Mouse (Mus musculus) common myeloid progenitor, adult 5-6 weeks (primary cell): ENCODE measurements around the gene Bnip1. TPM values are rescaled to one million over a fixed set of nuclear protein-coding genes. Genes with fewer than 3 reads are reported as not detected.

Source experiments
- ATAC-seq: replicated peaks from 2 replicates; pipeline ENCODE4 v1.8.0; 2016; ENCODE audit warnings: low read depth, mild to moderate bottlenecking, moderate TSS enrichment, inconsistent platforms; ENCODE audit not compliant: poor library complexity, severe bottlenecking
- total RNA-seq: library from RNA; stranded (forward); fragments of 200-1000, 187-1606 nt; gene quantifications from 2 replicates; pipeline ENCODE4 v1.2.3, GENCODE M21; 2017

Bnip1 gene
- total RNA-seq: 68.1 and 68.4 TPM in 2 replicates

DNA sequence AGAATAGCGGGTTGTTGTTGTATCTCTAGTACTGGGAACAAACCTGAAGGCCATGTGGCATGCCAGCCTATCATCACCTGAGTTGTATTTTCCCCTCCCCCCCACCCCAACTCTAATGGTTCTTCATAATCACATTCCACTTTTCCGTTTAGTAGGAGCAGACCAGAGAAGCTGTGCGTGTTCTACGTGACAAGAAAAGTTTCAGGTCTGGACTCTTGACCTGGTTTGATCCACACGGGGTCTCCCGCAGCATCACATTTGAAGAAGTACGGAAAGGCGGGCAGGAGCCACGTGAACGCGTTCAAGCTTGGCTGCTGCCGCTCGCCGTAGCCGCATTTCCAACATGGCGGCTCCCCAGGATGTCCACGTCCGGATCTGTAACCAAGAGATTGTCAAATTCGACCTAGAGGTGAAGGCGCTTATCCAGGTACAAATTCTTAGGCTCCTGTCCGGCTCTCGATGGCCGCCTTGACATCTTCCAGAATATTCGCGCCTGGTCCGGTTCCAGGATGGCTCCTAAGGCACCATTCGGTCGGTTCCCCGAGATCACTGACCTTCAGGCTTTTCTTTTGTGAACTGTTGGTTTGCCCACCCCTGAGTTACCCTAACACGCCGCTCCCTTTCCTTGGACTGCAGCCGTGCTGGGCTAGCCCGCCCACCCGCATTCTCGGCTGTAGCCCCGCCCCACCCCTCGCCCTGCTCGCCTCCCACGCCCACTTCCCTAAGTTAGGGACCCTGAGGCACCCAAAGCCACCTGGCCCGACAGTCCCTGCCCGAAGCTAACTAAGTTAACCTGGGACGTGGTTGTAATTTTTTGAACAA, at the start of gene Bnip1:
TSS of gene Bnip1 (plus strand) at position 317 of the 822 bp plus-strand sequence.
- ATAC-seq: peak; percentile 84

DNA sequence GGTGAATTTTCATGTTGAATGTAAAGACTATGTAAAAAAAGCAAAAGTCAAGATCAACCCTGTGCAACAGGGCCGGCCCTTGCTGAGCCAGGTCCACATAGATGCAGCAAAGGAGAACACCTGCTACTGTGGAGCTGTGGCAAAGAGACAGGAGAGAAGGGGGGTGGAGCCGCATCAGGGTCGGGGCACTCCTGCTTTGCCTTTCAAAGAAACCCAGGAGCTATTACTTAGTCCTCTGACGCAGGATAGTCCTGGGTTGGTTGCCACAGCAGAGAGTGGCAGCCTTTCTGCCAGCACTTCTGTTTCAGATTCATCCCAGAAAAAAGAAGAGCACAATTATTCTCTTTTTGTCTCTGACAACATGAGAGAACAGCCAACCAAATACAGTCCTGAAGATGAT, 38.3 kb upstream of the Bnip1 start:
- no peak for ATAC-seq

DNA sequence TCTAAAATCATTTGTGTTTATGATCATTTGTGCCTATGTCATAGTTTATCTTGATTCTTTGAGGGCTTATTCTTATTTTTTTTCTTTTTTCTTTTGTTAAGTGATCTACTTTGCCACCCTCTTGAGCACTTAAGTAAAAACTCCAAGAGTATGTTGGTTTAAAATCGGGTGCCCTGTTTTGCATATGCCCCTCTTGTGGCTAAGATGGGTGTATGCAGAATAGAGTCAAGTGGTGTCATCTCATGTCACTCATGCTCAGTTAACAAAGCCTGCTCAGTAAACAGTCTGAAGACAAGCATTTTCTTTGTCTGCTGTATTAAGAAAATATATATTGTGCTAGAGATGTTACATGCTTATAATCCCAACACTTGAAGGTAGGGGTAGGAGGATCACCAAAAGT, 37.6 kb upstream of the Bnip1 start:
- no peak for ATAC-seq

DNA sequence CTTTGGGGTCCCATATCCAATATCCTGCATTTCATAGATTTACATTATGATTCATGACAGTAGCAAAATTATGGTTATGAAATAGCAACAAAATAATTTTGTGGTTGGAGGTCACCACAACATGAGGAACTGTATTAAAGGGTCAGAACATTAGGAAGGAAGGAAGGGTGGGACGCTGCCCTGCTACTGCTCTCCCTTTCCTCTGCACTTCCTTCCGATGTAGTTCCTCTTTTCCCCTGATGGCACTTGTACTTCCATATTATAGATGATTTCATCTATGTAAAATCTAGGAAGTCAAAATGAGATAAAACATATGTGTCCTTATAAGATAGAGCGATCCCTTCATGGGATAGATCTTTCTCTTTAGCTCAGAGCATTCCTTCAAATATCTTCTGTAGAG, 30.9 kb upstream of the Bnip1 start:
- ATAC-seq: 0 out of 2 replicates have a peak, but pooled peaks have one; percentile 42

DNA sequence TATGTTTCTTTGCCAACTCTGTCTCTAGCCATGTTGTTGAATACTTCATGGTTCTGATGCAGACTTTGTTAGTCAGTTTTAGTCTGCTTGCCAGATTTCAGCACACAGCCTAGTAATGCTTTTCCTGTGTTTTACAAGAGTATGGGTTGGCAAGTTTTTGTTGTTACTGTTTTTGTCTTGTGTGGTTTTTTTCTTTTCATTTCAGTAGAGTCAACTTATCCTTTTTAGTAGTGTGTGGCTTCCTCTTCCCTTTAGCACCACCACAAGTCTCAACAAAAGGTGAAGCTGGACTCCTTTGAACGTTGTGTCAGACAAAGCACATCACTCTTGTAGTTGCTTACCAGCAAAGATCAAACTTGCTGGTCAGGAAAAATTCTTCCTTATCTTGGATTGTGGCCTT, 28.6 kb upstream of the Bnip1 start:
- ATAC-seq: no peak

DNA sequence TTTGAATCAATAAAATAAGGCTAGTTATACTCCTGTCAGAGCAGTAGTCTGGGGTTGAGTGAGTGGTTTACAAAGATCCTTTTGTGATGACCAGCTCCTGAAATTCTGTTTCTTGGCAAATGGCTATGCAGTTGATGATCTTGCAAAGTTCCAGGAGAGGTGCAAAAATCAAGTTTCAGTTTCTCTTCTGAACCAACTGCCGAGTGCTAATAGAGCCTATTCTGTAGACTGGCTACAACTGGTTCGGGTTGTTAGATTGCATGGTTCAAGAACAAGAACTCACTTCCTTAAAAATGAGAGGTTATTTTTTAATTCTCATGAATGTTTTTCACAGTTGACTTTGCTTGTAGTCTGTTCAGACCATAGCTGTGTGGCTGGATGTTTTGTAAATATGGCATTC, 27.4 kb upstream of the Bnip1 start:
- peak; percentile 63 for ATAC-seq

DNA sequence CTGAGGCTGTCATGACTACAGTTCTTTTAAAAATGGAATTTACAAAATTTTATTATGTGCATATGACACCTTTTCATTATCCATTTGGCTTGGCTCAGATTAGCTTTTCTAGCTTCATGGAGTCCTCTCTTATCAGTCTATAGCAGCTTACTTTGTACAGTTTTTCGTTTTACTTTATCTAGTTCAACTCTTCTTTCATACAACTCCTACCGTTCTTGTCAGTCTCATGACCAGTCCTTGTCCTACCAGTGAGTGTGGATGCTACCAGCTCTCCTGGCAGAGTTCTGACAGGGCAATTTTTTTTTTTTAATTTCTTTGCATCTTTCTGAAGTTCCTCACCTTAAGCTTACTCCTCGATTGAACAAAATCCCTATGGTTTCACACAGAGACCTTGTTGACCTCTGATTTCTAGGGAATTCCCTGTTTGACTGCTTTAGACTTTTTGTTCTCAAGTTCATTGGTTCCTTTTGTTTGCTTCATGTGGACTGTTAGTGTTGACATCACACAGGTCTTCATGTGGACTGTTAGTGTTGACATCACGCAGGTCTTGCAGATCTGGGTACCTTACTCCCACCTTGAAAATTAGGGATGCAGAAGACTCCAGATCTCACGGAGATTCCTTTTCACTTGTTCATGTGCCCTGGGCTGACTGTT, 13.6 kb upstream of the Bnip1 start:
- ATAC-seq: no peak; the same call in 1 of the 2 replicates

DNA sequence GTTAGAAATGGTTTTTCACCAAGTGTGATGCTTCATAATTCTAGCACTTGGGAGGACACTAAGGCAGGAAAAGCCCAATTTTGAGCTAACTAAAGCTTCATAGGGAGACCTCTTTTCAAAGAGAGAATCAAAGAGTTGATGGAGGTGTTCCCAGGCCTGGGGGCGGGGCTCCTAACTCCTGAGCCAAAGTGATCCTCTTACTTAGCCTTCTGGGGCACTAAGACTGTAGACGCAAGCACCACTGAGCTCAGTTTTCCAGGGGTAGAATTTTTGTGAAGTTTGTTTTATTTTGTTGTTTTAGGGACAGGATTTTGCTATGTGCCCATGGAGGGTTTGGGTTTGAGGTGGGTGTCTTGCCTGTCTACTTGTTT, 13.1 kb upstream of the Bnip1 start:
- no peak for ATAC-seq

DNA sequence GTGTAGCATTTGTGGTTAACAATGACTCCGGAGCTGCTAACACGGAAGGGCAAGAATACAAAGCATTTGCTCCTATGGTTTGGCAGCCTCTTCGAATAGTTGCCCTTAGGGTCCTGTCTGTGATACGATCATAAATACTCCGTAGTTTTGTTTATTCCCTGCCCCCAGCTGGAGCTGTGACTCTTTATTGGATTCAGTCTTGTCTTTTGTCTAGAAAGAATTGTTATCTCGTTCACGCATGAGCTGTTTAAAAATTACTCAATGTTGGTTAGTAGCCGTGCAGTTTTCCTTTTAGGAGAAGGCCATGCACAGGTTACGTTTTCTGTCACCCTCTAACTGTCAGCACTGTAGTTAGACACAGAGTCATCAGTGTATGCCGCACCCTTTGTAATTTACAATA, 4.7 kb upstream of the Bnip1 start:
- no peak for ATAC-seq

DNA sequence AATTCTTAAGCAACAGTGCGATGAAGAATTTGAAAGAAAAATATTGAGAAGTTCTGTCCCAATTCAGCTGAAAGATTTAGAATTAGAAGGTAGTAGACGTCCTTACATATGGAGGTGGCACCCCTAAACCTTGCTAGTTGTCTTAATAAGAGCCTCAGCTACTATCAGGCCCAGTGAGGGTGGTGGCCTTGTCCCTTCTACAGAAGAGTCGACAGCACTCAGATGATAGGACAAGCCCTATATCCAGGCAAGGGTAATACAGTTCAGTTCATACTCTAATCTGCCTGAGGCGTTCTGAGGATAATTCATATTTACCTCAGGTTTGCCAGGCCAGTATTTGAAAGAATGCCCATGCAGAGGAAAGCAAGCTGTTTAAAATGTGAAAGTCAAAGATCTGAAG, 2.9 kb upstream of the Bnip1 start:
- ATAC-seq: no peak

DNA sequence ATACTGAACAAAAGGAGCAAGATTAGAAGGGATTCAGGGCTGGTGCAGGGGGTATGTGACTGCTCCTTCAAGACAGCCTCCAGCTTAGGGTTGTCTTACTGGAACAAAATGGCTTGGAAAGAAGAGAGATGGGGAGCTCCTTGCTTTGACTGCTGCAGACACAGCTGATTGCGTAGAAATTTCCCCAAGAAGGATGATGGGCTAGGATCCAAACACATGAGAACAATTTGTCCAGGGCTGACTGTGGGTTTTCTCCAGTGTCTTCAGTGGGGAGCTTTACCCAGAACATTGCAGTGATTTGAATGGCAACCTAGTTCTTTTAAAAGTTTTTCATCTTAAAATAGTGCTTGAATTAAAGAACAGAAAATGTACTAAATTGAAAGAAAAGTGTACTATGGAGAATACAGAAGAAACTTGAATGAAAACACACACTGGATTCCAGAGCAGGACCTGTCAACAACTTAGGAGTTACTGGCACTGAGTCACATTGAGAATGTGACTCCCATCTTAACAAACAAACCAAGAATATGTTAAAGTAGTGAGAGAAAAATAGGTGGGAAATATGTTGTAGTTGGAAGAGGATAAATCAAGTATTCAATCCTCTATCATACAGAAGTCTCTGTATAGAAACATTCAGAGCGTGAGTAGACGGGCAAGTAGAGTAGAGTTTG, 2.3 kb upstream of the Bnip1 start:
- ATAC-seq: no peak

DNA sequence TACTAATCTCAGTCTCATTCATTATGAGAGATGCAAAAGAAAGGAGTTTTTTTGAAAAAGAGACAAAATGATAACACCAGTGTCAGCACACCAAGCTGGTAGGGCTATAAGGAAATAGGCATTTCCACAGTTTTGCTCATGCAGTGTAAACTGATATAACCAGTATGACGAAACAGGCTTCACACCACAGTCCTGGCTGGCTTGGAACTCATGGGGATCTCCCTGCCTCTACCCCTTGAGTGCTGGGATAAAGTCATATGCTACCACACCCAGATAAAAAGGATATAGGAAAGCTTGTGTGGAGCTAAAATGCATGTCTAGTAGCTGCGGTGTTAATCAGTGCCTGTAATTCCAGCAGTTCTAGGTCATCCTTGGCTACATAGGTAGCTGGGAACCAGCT, 1.4 kb upstream of the Bnip1 start:
- ATAC-seq: no peak

DNA sequence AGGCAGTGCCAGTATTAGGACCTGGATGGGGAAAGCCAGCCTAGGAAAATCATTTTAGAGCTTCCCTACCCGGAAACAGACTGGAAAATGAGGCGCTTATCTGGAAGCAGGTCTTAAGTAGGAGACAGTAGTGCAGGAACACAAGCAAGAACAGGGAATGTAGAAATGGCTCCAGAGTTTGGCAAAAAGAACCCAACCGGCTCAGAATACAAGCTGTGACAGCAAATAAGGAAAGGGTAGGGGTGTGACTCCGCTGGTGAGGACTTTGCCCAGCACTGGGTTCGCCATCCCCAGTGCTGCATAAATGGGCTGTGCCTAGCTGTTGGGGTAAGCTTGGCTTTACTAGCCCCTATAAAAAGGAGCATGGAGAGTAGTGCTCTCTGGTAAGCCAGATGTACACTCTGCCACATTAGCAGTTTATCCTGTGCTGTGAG, 761 bp downstream of the Bnip1 start:
- 0 out of 2 replicates have a peak, but pooled peaks have one; percentile 7 for ATAC-seq

DNA sequence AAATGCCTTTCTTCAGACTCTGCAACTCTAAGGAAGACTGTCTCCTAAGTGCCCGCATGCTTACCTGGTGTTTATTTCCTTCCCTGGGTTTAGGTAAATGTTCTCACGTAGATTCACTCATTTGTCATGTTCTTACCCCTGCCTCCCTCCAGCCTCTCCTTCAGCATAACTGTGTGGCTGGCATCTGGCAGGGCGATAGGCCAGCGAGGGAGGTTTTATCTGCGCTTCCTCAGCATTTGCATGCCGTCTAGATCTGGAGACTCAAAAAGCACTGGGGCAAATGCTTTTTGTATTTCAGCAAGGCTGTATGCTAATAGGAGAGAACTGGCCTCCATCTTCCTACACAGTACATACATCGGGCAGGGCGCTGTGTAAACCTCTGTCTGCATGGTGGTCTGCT, 3.7 kb downstream of the Bnip1 start:
- no peak for ATAC-seq

DNA sequence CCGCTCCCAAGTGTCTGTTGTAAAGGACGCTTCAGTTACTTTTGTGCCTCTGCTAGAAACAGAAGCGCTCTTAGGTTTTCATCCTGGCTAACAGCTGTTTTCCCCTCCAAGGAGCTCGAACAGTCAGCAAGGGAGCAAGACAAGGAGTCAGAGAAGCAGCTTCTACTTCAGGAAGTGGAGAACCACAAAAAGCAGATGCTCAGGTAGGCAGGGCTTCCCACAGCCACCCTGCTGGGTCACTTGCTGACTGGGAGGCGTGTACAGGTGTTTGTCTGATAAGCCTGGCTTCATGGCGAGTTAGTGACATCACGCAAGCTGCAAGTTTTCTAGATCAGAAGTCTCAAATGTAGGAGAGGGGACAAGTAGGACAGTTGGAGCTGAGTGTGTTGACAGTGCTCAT, 5.7 kb downstream of the Bnip1 start:
- ATAC-seq: no peak

DNA sequence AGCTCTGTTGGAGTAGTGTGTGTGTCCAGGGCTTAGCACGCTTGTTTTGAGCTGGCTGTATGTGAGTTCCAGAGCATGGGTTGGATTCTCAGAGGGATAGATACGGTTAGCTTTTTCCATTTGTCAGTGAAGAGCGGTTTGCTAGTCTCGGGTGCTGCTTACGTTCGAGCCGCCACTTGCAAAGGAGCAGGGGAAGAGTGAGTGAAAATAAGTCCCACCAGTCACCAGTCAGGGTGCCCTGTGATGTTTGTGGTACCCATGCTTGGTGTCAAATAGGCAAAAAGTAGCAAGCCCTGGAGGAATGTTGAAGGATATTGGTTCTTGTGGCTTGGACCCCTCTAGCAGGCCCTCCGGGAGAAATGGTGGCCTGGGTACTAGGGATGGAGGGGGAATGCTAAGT, 8.1 kb downstream of the Bnip1 start:
- no peak for ATAC-seq

DNA sequence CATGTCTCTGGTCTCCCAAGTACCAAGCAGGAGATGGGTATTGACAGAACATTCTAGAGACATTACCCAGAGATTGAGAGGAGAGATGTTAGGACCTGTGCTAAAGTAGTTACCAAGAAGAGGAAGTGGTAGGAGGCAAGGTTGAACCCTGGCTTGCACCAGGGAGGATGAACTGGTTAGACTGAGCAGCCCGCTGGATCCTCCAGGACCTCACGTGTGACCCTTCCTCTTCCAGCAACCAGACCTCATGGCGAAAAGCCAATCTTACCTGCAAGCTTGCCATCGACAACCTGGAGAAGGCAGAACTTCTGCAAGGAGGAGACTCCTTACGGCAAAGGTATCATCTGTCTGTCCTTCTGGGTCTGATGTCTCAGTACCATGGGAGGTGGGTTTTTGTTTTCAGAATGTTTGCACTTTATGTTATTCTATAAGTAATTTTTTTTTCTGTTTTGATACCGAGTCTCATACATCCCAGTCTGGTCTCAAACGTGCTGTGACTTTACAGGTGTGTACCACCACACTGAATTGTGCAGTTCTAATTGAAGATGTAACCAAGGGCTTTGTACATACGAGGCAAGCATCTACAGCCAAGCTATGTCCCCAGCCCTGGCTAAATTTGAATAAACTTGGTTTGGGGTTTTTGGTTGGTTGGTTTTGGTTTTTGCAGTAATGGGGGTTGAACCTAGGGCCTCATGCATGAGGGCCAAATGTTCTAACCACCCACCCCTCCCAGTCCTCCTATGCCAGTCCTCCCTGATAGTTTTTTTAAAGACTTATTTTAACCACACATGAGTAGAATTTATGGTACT, 8.8 kb downstream of the Bnip1 start:
- ATAC-seq: no peak

DNA sequence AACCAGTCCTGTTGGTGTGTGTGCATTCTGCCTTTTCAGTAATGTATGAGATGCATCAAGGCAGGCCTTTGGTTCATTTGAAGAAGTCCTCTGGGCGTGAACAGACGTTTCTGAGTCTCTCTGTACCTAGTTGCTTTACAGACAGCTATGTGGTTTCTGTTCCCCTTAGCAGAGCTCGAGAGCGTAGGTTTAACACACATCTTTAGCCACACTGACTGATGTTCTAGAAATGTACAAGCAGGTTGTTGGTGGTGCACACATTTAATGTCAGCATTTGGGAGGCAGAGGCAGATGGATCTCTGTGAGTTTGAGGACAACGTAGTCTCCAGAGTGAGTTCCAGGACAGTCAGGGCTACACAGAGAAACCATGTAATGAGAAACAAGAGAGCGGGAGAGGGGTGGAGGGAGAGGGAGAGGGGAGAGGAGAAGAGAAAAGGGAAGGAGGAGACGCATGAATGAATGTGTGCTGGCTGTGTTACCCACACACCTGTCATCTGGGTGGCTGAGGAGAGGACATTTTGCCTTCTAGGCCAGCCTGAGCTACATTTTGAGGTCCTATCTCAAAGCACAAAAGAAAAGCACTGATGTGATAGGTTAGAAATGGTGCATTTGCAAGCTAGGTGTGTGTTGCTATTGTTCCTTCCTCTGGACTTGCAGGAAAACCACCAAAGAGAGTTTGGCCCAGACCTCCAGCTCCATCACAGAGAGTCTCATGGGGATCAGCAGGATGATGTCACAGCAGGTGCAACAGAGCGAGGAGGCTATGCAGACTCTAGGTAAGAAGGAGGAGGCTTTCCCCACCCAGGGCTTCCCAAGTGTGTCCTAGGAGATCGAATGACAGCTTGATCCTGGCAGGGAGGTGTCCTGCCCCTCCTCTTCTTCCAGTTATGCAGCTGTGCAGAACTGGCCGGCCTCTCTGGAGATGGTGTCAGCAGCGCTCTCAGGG, 9.7 kb downstream of the Bnip1 start:
- ATAC-seq: no peak

DNA sequence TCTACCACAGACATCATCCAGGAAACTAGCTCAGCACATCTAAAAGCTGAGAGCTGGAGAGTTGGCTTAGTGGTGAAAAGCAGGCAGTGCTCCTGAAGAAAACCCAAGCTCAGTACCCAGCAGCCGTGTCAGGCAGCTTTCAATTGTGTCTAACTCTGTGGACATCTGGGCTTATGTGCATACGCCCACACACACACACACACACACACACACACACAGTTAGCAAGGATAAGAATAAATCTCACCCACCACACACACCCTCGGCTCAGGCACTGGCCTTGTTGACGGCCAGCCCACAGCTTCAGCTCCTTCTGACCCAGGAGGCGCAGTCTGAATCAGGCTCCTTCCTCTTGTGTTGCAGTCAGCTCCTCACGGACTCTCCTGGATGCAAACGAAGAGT, 10.7 kb downstream of the Bnip1 start:
- no peak for ATAC-seq
